Mouse (Mus musculus): ENCODE measurements at regions not wholly inside any gene's neighbourhood (a gene's known extent, or its start where the extent isn't known, plus 50 kb on each side); places are given as distances from the start of the nearest gene placed in this dataset.

GRCm38 (mm10) chr4:53952288-53952687, 126.4 kb downstream of the Tmem38b start:
- TF ChIP-seq CTCF (conservative IDR thresholded peaks at IDR 0.05; ENCODE audit: insufficient read depth, insufficient read length, low read depth, low read length): no peak
- TF ChIP-seq POLR2A (IDR thresholded peaks at IDR 0.05; ENCODE audit: low read depth, low read length): no peak

Measured in kidney, adult 2 months (tissue).